Mouse (Mus musculus) skeletal muscle tissue, postnatal 0 days (tissue): ENCODE results near the gene Tmem186. TPM values are rescaled to one million over a fixed set of nuclear protein-coding genes. Genes with fewer than 3 reads are reported as not detected.

Source experiments
- microRNA-seq, 2 experiments: library from miRNA; unstranded; fragments of <30 nt; microRNA quantifications; one replicate each; pipeline ENCODE4; 2016
- polyA plus RNA-seq: library from polyadenylated mRNA; unstranded; fragments of >200 nt; fragmentation: Nextera tagmentation; extraction: Ambion mirVana; gene quantifications from 2 replicates; pipeline ENCODE4 v1.2.1, GENCODE M21; 2015

The Tmem186 gene
- 10.7 and 11.2 TPM in 2 replicates for polyA plus RNA-seq

DNA sequence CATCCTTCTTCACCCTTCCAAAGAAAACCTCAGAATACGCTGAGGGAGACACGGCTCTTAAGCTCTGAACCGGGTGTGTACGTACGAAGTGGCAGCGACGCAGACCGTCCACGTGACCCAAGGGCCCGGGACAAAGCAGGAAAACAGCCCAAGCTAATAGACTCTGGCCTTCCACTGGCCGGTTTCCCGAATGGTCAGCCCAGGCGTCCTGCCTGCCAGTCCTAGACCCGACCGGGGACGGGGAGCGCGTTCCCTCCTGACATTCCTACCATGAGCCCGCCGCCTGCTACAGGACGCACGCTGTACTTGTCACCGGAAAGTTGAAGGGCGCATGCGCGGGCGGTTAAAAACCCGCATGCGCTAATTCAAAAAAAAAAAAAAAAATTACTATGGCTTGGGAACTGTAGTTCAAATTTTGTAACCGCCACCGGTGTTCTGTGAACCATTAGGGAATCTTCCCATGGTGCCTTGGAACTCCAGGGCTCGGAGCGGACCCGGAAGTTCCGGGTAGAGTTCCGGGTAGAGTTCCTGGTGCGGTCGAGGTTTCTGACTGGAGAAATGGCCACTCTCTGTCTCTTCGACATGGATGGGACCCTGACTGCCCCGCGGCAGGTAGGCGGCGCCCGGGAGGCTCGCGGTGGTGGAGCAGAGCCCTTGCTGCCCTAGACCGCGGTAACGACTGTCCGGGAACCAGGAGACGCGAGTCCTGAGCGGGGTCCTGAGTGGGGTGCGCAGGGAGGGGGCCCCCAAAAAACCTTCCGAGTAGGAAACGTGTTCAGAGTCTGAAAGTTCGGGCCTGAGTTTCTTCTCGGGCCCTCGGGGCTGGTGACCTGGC lies at the start of gene Tmem186, which contains the start of gene Pmm2:
TSS of gene Tmem186 (minus strand) at position 496 of the 835 bp plus-strand sequence.
TSS of gene Pmm2 (plus strand) at position 458 of the 835 bp plus-strand sequence.

DNA sequence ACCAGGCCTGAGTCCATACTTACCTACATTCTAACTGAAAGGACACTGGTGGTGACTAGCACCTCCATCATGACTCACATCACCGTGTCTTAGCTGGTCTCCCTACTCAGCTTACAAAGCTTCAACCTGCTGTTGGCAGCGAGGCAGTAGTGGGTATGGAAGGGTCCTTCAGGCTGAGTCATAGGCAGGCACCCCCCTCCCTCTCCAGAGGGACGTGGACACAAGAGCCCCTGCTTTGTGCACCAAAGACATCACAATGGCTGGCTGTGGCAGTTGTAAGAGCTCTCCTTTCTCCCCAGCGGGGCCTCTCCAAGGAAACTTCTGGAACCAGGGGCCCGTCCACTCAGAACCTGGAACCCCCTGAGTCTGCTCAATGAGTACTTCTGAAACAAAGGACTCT lies 43.0 kb upstream of the Tmem186 start, which contains the start of gene Gm5767:
TSS of gene Gm5767 (plus strand) at position 301 of the 400 bp plus-strand sequence.

DNA sequence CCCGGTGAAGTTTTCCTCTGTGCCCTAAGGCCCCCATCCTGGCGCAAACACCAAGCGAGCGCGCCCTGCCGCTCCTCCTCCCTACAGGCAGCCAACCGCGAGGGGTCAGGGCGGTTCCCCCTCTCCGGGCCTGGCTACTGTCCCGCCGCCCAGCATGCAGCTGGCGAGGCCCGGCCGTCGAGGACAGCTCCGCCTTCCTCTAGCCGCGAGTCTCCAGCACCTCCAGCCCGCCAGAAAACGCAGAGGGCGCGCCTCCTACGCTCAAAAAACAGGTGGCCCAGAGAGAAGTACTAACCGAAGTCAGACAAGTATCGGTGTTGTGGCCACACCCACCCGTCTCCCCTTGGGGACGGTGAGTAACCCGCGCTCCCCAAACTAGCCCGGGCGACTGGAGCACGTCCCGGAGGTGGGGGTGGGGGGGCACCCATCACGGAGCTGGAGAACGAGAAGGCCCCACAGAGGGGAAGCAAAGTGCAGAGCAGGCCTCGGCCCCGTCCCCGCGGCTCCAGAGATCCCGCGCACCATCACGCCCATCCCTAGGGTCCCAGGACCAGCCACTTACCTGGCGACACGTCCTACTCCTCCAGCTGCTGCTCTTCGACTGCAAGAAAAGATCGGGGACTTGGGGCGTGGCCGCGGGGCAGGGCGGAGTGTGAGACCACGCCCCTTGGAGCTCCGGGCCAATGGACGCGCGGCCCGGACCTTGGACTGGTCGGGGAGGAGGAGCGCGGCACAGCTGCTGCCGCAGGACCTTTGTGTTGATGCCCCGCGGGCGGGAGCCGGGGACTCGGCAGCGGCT lies 34.2 kb upstream of the Tmem186 start, which contains the start of gene Carhsp1:
TSS of gene Carhsp1 (minus strand) at position 605 of the 799 bp plus-strand sequence.

Small RNA genes within 50 kb of the gene (microRNA-seq; reads per million reads assigned to microRNA genes)
- 0 reads per million in 2 experiments for gene Gm22137

Other genes starting within 250 kb of the Tmem186 start
- gene Tmem114, start 212.6 kb downstream of the Tmem186 start, polyA plus RNA-seq: not detected in 2 replicates
- gene Mettl22, start 166.9 kb downstream of the Tmem186 start, polyA plus RNA-seq: 58.6 and 60.2 TPM in 2 replicates
- gene Abat, start 124.3 kb downstream of the Tmem186 start, polyA plus RNA-seq: 6.7 and 7.1 TPM in 2 replicates
- 26.2 and 27.8 TPM in 2 replicates for gene Pmm2, start within 50 bp of the Tmem186 start, polyA plus RNA-seq
- 41.9 and 49.2 TPM in 2 replicates for gene Carhsp1, start 34.4 kb upstream of the Tmem186 start, polyA plus RNA-seq
- not detected in 2 replicates for gene Gm5767, start 43.1 kb upstream of the Tmem186 start, polyA plus RNA-seq
- gene Usp7, start 154.6 kb upstream of the Tmem186 start, polyA plus RNA-seq: 8.4 and 9.6 TPM in 2 replicates
- gene 1810013L24Rik, start 192.4 kb upstream of the Tmem186 start, polyA plus RNA-seq: 13.5 and 14.1 TPM in 2 replicates